Mouse (Mus musculus): ENCODE data around the gene Nphp3. TPM values are rescaled to one million over a fixed set of nuclear protein-coding genes. Genes with fewer than 3 reads are reported as not detected.

Nphp3 gene
- polyA plus RNA-seq (2012; rRNA removed): 6.0 and 6.1 TPM in 2 replicates

DNA sequence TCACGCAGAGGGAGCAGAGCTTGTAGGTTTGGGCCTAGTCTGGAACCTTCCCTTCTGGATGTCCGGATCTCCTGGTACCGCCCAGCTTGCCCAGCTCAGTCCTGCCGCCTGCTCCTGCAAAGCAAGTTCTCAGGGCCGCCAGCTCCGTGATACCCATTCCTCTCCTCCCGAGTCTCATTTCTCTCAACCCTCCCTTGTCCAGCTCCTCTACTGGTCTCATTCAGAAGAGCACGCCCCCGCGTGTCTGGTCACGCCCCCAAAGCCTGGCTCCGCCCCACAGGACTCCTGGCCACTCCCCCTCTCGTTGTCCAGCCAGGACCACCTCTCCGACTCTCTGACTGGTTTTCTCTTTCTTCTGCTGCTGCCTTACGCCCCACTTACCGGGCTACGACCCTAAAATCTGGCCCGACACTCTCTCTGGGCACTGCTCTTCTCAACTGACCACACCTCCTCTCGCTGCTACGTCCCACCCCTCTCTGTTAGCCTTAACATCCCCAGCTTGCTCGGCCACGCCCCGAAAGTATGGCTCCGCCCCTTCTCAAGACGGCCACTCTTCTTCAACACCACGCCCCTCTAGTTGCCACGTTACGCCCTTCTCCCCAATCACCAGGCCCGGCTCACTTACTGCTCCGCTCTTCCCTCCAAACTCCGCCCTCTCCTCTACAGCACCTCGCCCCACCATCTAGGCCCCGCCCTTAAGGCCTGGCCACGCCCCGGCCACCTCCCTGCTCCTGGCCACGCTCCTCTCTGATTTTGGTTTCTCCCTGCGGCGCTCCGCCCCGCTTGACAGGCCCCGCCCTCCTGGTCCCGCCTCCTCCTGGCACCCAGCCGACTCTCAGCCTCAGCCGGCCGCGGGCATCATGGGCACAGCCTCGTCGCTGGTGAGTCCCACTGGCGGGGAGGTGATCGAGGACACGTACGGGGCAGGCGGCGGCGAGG, at the start of gene Nphp3:
Gene Nphp3, plus strand, starts transcription at position 624 of the 939 bp plus-strand sequence.

DNA sequence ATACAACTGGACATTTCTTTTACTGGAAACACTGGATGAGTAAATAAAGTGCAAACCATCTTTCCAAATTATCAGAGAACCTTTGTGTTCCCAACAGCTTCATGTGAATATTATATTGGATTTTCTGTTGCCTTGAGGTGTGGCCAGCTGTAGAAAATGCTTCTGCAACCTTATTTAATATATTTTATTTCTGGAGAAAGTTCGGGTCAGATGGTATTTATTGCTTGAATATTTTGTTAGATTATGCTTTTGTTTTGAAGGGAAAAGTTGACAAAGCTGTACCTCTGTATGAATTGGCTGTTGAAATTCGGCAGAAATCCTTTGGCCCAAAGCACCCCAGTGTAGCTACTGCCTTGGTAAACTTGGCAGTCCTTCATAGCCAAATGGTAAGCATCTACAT, 38.0 kb downstream of the Nphp3 start, which contains the start of gene Gm28305:
Gene Gm28305, plus strand, starts transcription at position 301 of the 400 bp plus-strand sequence.

DNA sequence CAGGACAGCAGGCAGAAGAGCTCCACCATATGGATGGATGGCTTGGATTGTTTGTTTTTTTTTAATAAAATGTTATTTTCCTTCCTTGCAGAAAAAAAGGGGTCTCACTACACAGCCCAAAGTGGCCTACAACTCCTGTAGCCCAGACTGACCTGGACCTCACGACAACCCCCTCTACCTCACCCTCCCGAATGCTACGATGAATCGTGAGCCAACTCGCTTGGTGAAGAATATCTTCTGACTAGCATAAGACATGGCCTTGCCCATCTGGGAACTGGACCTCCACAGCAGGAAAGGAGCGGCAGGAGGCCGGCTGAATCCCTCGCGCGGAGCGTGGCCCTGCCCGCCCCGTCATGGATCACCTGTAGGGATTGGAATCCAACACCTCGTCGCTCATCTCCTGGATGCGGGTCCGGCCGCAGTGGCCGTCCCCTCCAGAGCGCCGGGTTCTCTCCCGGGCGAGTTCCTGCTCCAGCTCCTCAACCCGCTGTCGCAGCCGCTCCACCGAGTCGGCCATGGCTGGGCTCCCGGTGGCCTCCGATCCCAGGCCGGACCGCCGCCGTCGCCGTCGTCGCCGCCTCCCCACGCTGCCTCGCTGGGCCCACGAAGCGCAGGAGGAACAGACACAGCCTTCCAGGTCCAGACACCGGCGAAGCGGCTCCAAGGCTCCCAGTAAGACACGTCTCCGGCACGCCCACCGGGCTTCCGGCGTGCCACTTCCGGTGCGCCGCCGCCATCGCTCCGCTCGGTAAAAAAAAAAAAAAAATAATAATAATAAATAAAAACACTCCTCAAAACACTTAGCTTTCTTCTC, 60.3 kb downstream of the Nphp3 start, which contains the start of gene Uba5:
Gene Uba5, minus strand, starts transcription at position 705 of the 814 bp plus-strand sequence.

DNA sequence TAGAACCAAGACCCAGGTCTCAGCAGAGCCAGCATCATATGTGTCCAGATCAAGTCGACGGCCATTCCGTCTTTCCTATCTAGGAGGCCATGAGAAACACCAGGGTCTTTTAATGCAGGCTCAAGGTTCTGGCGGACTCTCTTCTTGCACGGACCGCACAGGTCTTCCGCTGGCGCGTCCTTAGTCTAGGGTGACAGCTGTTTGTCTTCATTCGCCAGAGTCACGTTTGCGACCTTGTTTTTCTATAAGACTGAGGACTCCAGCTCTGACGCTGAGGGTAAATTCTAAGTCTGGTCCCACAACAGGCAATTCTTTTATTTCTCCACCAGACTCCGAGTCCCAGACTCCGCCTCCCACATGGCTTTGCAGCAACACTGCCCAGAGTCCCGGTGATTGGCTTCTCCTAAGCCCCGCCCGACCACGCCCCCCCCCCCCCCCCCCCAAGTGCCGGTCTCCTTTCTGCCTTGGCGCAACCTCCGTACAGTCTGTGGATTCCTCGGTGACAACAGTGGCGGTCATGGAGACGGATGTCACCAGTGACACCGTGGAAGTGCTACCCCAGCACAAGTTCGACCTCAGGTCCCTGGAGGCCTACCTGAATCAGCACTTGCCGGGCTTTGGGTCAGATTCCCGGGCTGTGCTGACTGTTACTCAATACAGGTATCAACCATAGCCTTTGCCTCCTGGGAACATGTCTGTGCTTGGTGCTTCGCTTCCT, 61.1 kb downstream of the Nphp3 start, which contains the start of gene Acad11:
Gene Acad11, plus strand, starts transcription at position 134 of the 718 bp plus-strand sequence.

Other genes starting within 250 kb of the Nphp3 start
- gene Tmem108, start 240.7 kb upstream of the Nphp3 start, polyA plus RNA-seq (2012; rRNA removed): 2.4 and 2.7 TPM in 2 replicates
- gene Gm28305, start 38.1 kb downstream of the Nphp3 start, polyA plus RNA-seq (2012; rRNA removed): not detected in 2 replicates
- 13.5 and 14.5 TPM in 2 replicates for gene Uba5, start 60.6 kb downstream of the Nphp3 start, polyA plus RNA-seq (2012; rRNA removed)
- gene Acad11, start 60.8 kb downstream of the Nphp3 start, polyA plus RNA-seq (2012; rRNA removed): 71.6 and 74.9 TPM in 2 replicates
- 10.0 and 11.5 TPM in 2 replicates for gene Ackr4, start 124.4 kb downstream of the Nphp3 start, polyA plus RNA-seq (2012; rRNA removed)